Comparison of ENCODE assay signal across 8 mouse cellular contexts in genomic region chr19:56811590-56811989, GRCm38 (mm10). TPM values are rescaled to one million over a fixed set of nuclear protein-coding genes. Genes with fewer than 3 reads are reported as not detected.
DNase-seq lines count a peak whose midpoint lies in the region; ATAC-seq and TF ChIP-seq lines count a peak whose summit lies in the region.

No protein-coding gene starts in this region.

- no peak for ATAC-seq in forebrain, embryonic 14.5 days
- ATAC-seq in forebrain, embryonic 12.5 days (ENCODE audit: low FRiP score): no peak
- no peak for ATAC-seq in kidney, postnatal 0 days (replicated peaks; ENCODE audit: low FRiP score, low read depth)
- ATAC-seq in lung, postnatal 0 days: peak; percentile 80

- TF ChIP-seq CTCF in E14TG2a.4 (conservative IDR thresholded peaks at IDR 0.05; ENCODE audit: low read length): 0 out of 2 replicates have a peak, but pooled peaks have one; percentile 19
- TF ChIP-seq CTCF in heart, adult 2 months (IDR thresholded peaks at IDR 0.05): peak; percentile 92
- TF ChIP-seq CTCF in kidney, postnatal 0 days (IDR thresholded peaks at IDR 0.05; ENCODE audit: low read depth): peak; percentile 85
- TF ChIP-seq CTCF in lung, postnatal 0 days (IDR thresholded peaks at IDR 0.05): peak; percentile 82

- H3K27me3 ChIP-seq in forebrain, embryonic 14.5 days (replicated peaks; ENCODE audit: control insufficient read depth, insufficient read depth, low read length): no peaks in the 10 kb centered on the region
- H3K27me3 ChIP-seq in forebrain, embryonic 12.5 days: no peaks in the 10 kb centered on the region
- no peaks in the 10 kb centered on the region for H3K27me3 ChIP-seq in E14TG2a.4 (ENCODE audit: insufficient read depth, low read length)
- H3K27me3 ChIP-seq in heart, adult 2 months (ENCODE audit: control insufficient read depth, insufficient read depth, low read length): no peaks in the 10 kb centered on the region
- no peaks in the 10 kb centered on the region for H3K27me3 ChIP-seq in kidney, postnatal 0 days (ENCODE audit: insufficient read depth, low read length)
- no peaks in the 10 kb centered on the region for H3K27me3 ChIP-seq in lung, postnatal 0 days (replicated peaks; ENCODE audit: insufficient read depth, low read length)

- no peaks in the 10 kb centered on the region for H3K9me3 ChIP-seq in forebrain, embryonic 14.5 days (replicated peaks; ENCODE audit: control insufficient read depth, low read length)
- no peaks in the 10 kb centered on the region for H3K9me3 ChIP-seq in forebrain, embryonic 12.5 days
- no peaks in the 10 kb centered on the region for H3K9me3 ChIP-seq in E14TG2a.4 (ENCODE audit: low read length)
- H3K9me3 ChIP-seq in kidney, postnatal 0 days (replicated peaks; ENCODE audit: low read length): no peaks in the 10 kb centered on the region
- H3K9me3 ChIP-seq in lung, postnatal 0 days (ENCODE audit: low read length): no peaks in the 10 kb centered on the region

- no peak overlapping the region for H3K4me3 ChIP-seq in forebrain, embryonic 14.5 days (ENCODE audit: low read depth, low read length)
- H3K4me3 ChIP-seq in forebrain, embryonic 12.5 days (replicated peaks): no peak overlapping the region
- H3K4me3 ChIP-seq in E14TG2a.4 (replicated peaks; ENCODE audit: low read length): no peak overlapping the region
- H3K4me3 ChIP-seq in heart, adult 2 months: no peak overlapping the region
- H3K4me3 ChIP-seq in kidney, postnatal 0 days (replicated peaks; ENCODE audit: low read depth, low read length): no peak overlapping the region
- H3K4me3 ChIP-seq in lung, postnatal 0 days (ENCODE audit: low read depth, low read length): no peak overlapping the region

- H3K27ac ChIP-seq in forebrain, embryonic 14.5 days (ENCODE audit: low read depth, low read length): no peak overlapping the region
- H3K27ac ChIP-seq in forebrain, embryonic 12.5 days: no peak overlapping the region
- no peak overlapping the region for H3K27ac ChIP-seq in heart, adult 2 months
- no peak overlapping the region for H3K27ac ChIP-seq in kidney, postnatal 0 days
- no peak overlapping the region for H3K27ac ChIP-seq in lung, postnatal 0 days (ENCODE audit: low read length)

- H3K4me1 ChIP-seq in forebrain, embryonic 14.5 days (ENCODE audit: control insufficient read depth, insufficient read depth, low read length): no peaks in the 10 kb centered on the region
- peaks cover 9% of the 10 kb centered on the region; the same call in 1 of the 2 replicates for H3K4me1 ChIP-seq in forebrain, embryonic 12.5 days
- H3K4me1 ChIP-seq in E14TG2a.4 (replicated peaks; ENCODE audit: low read depth, low read length): peaks cover 39% of the 10 kb centered on the region
- peaks cover 4% of the 10 kb centered on the region for H3K4me1 ChIP-seq in heart, adult 2 months (ENCODE audit: control insufficient read depth, insufficient read depth, low read length)
- no peaks in the 10 kb centered on the region for H3K4me1 ChIP-seq in kidney, postnatal 0 days (replicated peaks; ENCODE audit: insufficient read depth, low read length)
- H3K4me1 ChIP-seq in lung, postnatal 0 days (ENCODE audit: insufficient read depth, low read depth, low read length): peaks cover 8% of the 10 kb centered on the region

- TF ChIP-seq EP300 in heart, adult 2 months (IDR thresholded peaks at IDR 0.05; ENCODE audit: insufficient read depth, low read depth, low read length): no peak
- no peak for TF ChIP-seq EP300 in lung, postnatal 0 days (IDR thresholded peaks at IDR 0.05)

- intact Hi-C loops in heart, adult 2 months (cut with DNase I): loop anchor here (2.0 to 5.0 kb wide), 4 partner anchors 96 to 551 kb away; partner anchors contain the start of gene Fam160b1

- no peak for TF ChIP-seq POLR2A in heart, adult 2 months (IDR thresholded peaks at IDR 0.05; ENCODE audit: insufficient read depth, low read depth, low read length)

- DNase-seq in forebrain, embryonic 14.5 days (ENCODE audit: low spot score): peak; percentile 44
- DNase-seq in cerebellum, postnatal 14 days: peak; percentile 54 to 58
- DNase-seq in heart, adult 2 months: peak; percentile 72 to 77
- DNase-seq in kidney, postnatal 0 days (ENCODE audit: low spot score): peak; percentile 83
- DNase-seq in lung, postnatal 0 days (ENCODE audit: low spot score): peak; percentile 83
- DNase-seq in spleen, postnatal 4 days (ENCODE audit: low spot score in 2 of 2): peak; percentile 62 to 80

- no peak overlapping the region for H3K9ac ChIP-seq in forebrain, embryonic 14.5 days (ENCODE audit: low read length)
- no peak overlapping the region for H3K9ac ChIP-seq in forebrain, embryonic 12.5 days
- no peak overlapping the region for H3K9ac ChIP-seq in heart, adult 2 months (ENCODE audit: low read depth, low read length)
- no peak overlapping the region for H3K9ac ChIP-seq in kidney, postnatal 0 days (ENCODE audit: low read depth, low read length)
- no peak overlapping the region for H3K9ac ChIP-seq in lung, postnatal 0 days (replicated peaks; ENCODE audit: low read depth)

- WGBS in forebrain, embryonic 14.5 days: 50% methylated on average over 9 of the region's 9 CpGs
- WGBS in forebrain, embryonic 12.5 days: 45% methylated on average over 9 of the region's 9 CpGs
- 13% methylated on average over 9 of the region's 9 CpGs for WGBS in heart, adult 2 months
- 38% methylated on average over 9 of the region's 9 CpGs for WGBS in kidney, postnatal 0 days
- WGBS in lung, postnatal 0 days: 25% methylated on average over 9 of the region's 9 CpGs

- peaks cover 3% of the 10 kb centered on the region for H3K79me2 ChIP-seq in heart, adult 2 months (replicated peaks; ENCODE audit: control insufficient read depth, insufficient read depth, low read length)

- H3K4me2 ChIP-seq in forebrain, embryonic 14.5 days (ENCODE audit: low read length): no peak overlapping the region
- H3K4me2 ChIP-seq in forebrain, embryonic 12.5 days: no peak overlapping the region
- no peak overlapping the region for H3K4me2 ChIP-seq in kidney, postnatal 0 days (ENCODE audit: low read length)
- H3K4me2 ChIP-seq in lung, postnatal 0 days (replicated peaks; ENCODE audit: low read depth, low read length): no peak overlapping the region

- peaks cover 42% of the 10 kb centered on the region for H3K36me3 ChIP-seq in forebrain, embryonic 14.5 days (ENCODE audit: control insufficient read depth, insufficient read depth, low read length)
- H3K36me3 ChIP-seq in forebrain, embryonic 12.5 days (replicated peaks): peaks cover 26% of the 10 kb centered on the region
- H3K36me3 ChIP-seq in E14TG2a.4 (ENCODE audit: insufficient read depth, low read length): peaks cover 79% of the 10 kb centered on the region
- peaks cover 7% of the 10 kb centered on the region for H3K36me3 ChIP-seq in heart, adult 2 months (ENCODE audit: control insufficient read depth, insufficient read depth, low read length)
- peaks cover 22% of the 10 kb centered on the region for H3K36me3 ChIP-seq in kidney, postnatal 0 days (ENCODE audit: insufficient read depth, low read length)
- 0 out of 2 replicates have a peak, but pooled peaks cover 6% of the 10 kb centered on the region for H3K36me3 ChIP-seq in lung, postnatal 0 days (ENCODE audit: insufficient read depth, low read length)

RNA-seq across cellular contexts. Expression of gene Ccdc186, which starts 10.4 kb away (rescaled TPM):
- polyA plus RNA-seq in forebrain, embryonic 14.5 days (2014; fragmentation: Nextera tagmentation; extraction: Ambion mirVana): 21.2 and 28.9 TPM in 2 replicates
- polyA plus RNA-seq in forebrain, embryonic 12.5 days (2016; fragmentation: Nextera tagmentation; extraction: Ambion mirVana): 25.8 and 25.9 TPM in 2 replicates
- 10 to 100 TPM; 24.9 to 28.6 TPM for total RNA-seq in heart, adult 2 months (2021)
- polyA plus RNA-seq in heart, adult 2 months (2012; rRNA removed): 5.0 and 7.9 TPM in 2 replicates
- polyA plus RNA-seq in kidney, postnatal 0 days (2015; fragmentation: Nextera tagmentation; extraction: Ambion mirVana): 20.3 TPM in 2 replicates
- 27.9 and 29.1 TPM in 2 replicates for polyA plus RNA-seq in lung, postnatal 0 days (2015; fragmentation: Nextera tagmentation; extraction: Ambion mirVana)

RNA-seq across cellular contexts. Expression of gene Tdrd1, which starts 14.4 kb away (rescaled TPM):
- 0.39 and 0.70 TPM in 2 replicates for polyA plus RNA-seq in forebrain, embryonic 14.5 days (2014; fragmentation: Nextera tagmentation; extraction: Ambion mirVana)
- polyA plus RNA-seq in forebrain, embryonic 12.5 days (2016; fragmentation: Nextera tagmentation; extraction: Ambion mirVana): 0.27 and 0.32 TPM in 2 replicates
- not detected for total RNA-seq in heart, adult 2 months (2021)
- polyA plus RNA-seq in heart, adult 2 months (2012; rRNA removed): 0.02 and 0.06 TPM in 2 replicates
- polyA plus RNA-seq in kidney, postnatal 0 days (2015; fragmentation: Nextera tagmentation; extraction: Ambion mirVana): 0.48 and 0.58 TPM in 2 replicates
- polyA plus RNA-seq in lung, postnatal 0 days (2015; fragmentation: Nextera tagmentation; extraction: Ambion mirVana): not detected in 2 replicates

Comparison
In these comparisons a context has a peak if more than half of its experiments do, and no peak if none do; other contexts are left out.
1. CTCF ChIP-seq: peak in every context shown above with its lines; median percentile 92 in heart, adult 2 months; 85 in kidney, postnatal 0 days; 82 in lung, postnatal 0 days; 19 in E14TG2a.4.